Mouse (Mus musculus) heart, embryonic 10.5 days (tissue): Measurements from ENCODE around the gene Fam171a2. TPM values are rescaled to one million over a fixed set of nuclear protein-coding genes. Genes with fewer than 3 reads are reported as not detected.

Experiments
- DNase-seq: peaks from one replicate; pipeline ENCODE4 v3.0.0-alpha.2; 2017; ENCODE audit warnings: low spot score
- H3K27ac ChIP-seq: fragments of 300-500 bp; sonication (generic); 2 replicates; pipeline ENCODE4 v1.5.1; 2016; ENCODE audit warnings: mild to moderate bottlenecking
- H3K27me3 ChIP-seq: fragments of 300-500 bp; sonication (generic); 2 replicates; pipeline ENCODE4 v1.6.1; 2016; ENCODE audit warnings: mild to moderate bottlenecking; ENCODE audit not compliant: poor library complexity, insufficient read depth, severe bottlenecking
- H3K36me3 ChIP-seq: fragments of 300-500 bp; sonication (generic); 2 replicates; pipeline ENCODE4 v1.6.1; 2016; ENCODE audit warnings: mild to moderate bottlenecking, moderate library complexity
- H3K4me1 ChIP-seq: fragments of 300-500 bp; sonication (generic); 2 replicates; pipeline ENCODE4 v1.6.1; 2016; ENCODE audit warnings: mild to moderate bottlenecking
- H3K4me3 ChIP-seq: fragments of 300-500 bp; sonication (generic); 2 replicates; pipeline ENCODE4 v1.5.1; 2016; ENCODE audit warnings: mild to moderate bottlenecking, moderate library complexity
- H3K9me3 ChIP-seq: fragments of 300-500 bp; sonication (generic); 2 replicates; pipeline ENCODE4 v1.6.1; 2016; ENCODE audit warnings: mild to moderate bottlenecking, moderate library complexity
- WGBS: fragments of 180-500 bp; shearing (Covaris S2); methylation state at CpG from one replicate; pipeline ENCODE4 v1.1.7; 2016; 5-methylcytosine and 5-hydroxymethylcytosine counted together
- polyA plus RNA-seq: library from polyadenylated mRNA; unstranded; fragments of >200 nt; fragmentation: Nextera tagmentation; extraction: Ambion mirVana; gene quantifications from 2 replicates; pipeline ENCODE4 v1.2.1, GENCODE M21; 2016

Gene Fam171a2
- polyA plus RNA-seq: 1.7 and 3.6 TPM in 2 replicates

GRCm38 (mm10) chr11:102447497-102447896 is at the start of gene Fam171a2:
Gene Fam171a2, minus strand, starts transcription at chr11:102447682.
- under 1% methylated on average over 40 of the region's 40 CpGs for WGBS
- Histone ChIP-seq H3K36me3 (peaks cover 12% of the 10 kb centered on the region), H3K27me3 (peaks cover 54% of the 10 kb centered on the region), H3K4me1 (peaks cover 57% of the 10 kb centered on the region), H3K4me3 (peak within 1 kb of the TSS; percentile 92), H3K27ac (peak within 1 kb of the TSS; percentile 95), H3K9me3 (no peaks in the 10 kb centered on the region)
- DNase-seq: peak; percentile 89

DNA sequence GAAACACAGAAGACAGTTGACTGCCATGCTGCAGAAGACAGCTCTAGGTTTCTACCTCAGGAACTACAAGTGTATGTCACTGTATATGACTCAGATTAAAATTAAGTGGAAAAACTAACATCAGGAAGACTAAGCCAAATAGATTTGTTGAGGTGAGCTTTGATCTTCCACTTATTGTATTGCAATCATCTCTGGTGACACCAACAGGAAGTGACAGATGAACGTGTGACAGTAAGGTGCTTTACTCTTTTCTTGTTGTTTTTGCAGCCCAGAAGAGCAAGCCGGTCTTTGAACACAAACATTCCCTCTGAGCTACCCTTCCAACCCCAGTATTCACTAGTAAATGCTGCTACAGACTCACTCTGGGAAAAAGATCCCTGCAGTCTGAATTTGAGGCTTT is 49.2 kb upstream of the Fam171a2 start:
- Histone ChIP-seq H3K4me1 (peaks cover 13% of the 10 kb centered on the region; the same call in 1 of the 2 replicates), H3K9me3 (no peaks in the 10 kb centered on the region), H3K27me3 (no peaks in the 10 kb centered on the region), H3K27ac (no peak overlapping the region), H3K4me3 (no peak overlapping the region), H3K36me3 (peaks cover 66% of the 10 kb centered on the region)
- 75% methylated on average over 2 of the region's 2 CpGs for WGBS
- no peak for DNase-seq

GRCm38 (mm10) chr11:102496206-102496605 is 48.7 kb upstream of the Fam171a2 start:
- Histone ChIP-seq H3K27ac (no peak overlapping the region), H3K27me3 (no peaks in the 10 kb centered on the region), H3K4me3 (no peak overlapping the region), H3K4me1 (peaks cover 13% of the 10 kb centered on the region; the same call in 1 of the 2 replicates), H3K9me3 (no peaks in the 10 kb centered on the region), H3K36me3 (peaks cover 64% of the 10 kb centered on the region)
- WGBS: 87% methylated on average over 2 of the region's 2 CpGs
- DNase-seq: no peak

DNA sequence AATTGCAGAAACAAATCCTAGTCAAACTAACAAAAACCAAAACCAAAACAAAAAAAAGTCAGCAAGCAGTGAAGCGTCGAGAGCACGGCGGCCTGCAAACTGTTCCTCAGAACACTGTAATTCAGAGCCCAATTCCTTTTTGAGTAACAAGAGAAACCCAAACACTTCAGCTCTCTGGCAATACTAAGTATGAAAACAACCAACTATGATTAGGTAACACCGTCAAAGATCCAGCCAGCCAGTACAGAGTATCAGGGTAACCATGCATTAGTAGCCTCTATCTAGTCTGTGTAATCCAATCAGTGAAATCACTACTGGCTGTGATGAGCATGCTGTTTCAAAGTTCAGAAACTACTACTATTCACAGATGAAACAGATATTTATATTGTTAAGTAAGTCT is 48.3 kb upstream of the Fam171a2 start:
- no peak for DNase-seq

GRCm38 (mm10) chr11:102495114-102495513 is 47.6 kb upstream of the Fam171a2 start:
- 93% methylated on average over 6 of the region's 6 CpGs for WGBS

More for the DNA sequence above, 48.3 kb upstream of the Fam171a2 start:
- no peak overlapping the region for H3K27ac ChIP-seq
- peaks cover 62% of the 10 kb centered on the region for H3K36me3 ChIP-seq
- H3K4me3 ChIP-seq: no peak overlapping the region
- WGBS: 94% methylated on average over 5 of the region's 5 CpGs
- no peaks in the 10 kb centered on the region for H3K9me3 ChIP-seq
- H3K4me1 ChIP-seq: peaks cover 13% of the 10 kb centered on the region; the same call in 1 of the 2 replicates
- H3K27me3 ChIP-seq: no peaks in the 10 kb centered on the region

GRCm38 (mm10) chr11:102494063-102494650 is 46.7 kb upstream of the Fam171a2 start:
- DNase-seq: no peak
- no peak overlapping the region for H3K4me3 ChIP-seq
- peaks cover 48% of the 10 kb centered on the region for H3K36me3 ChIP-seq
- no peaks in the 10 kb centered on the region for H3K9me3 ChIP-seq
- H3K27me3 ChIP-seq: no peaks in the 10 kb centered on the region
- peak overlapping the region; percentile 59 for H3K27ac ChIP-seq
- peaks cover 13% of the 10 kb centered on the region; the same call in 1 of the 2 replicates for H3K4me1 ChIP-seq
- WGBS: 71% methylated on average over 7 of the region's 7 CpGs

More at GRCm38 (mm10) chr11:102495114-102495513, 47.6 kb upstream of the Fam171a2 start:
- H3K27ac ChIP-seq: no peak overlapping the region
- no peak for DNase-seq
- H3K9me3 ChIP-seq: no peaks in the 10 kb centered on the region
- peaks cover 13% of the 10 kb centered on the region; the same call in 1 of the 2 replicates for H3K4me1 ChIP-seq
- H3K27me3 ChIP-seq: no peaks in the 10 kb centered on the region
- no peak overlapping the region for H3K4me3 ChIP-seq
- H3K36me3 ChIP-seq: peaks cover 56% of the 10 kb centered on the region

DNA sequence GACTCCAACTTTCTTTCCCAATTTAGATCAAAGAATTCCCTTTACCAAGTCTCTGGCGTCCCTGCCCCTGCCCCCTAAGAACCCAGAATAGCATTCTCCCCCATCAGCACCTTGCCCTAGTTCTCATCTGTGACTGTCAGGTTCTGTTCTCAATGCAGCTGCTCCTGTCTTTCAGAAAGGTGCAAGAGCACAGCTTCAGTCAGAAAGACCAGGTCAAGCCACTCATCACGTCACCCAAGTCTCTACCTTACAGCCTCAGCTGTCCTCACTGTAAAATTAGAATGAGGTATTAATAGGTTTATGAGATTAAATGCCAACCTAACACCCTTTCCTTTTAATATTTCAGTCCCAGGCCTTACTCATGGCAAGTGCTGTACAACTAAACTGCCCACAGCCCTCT is 45.8 kb upstream of the Fam171a2 start:
- Histone ChIP-seq H3K4me3 (no peak overlapping the region), H3K4me1 (peaks cover 13% of the 10 kb centered on the region; the same call in 1 of the 2 replicates), H3K9me3 (no peaks in the 10 kb centered on the region), H3K36me3 (peaks cover 39% of the 10 kb centered on the region), H3K27ac (0 out of 2 replicates have a peak overlapping the region, but pooled peaks have one; percentile 22), H3K27me3 (no peaks in the 10 kb centered on the region)
- no peak for DNase-seq
- WGBS: 39% methylated on average over 2 of the region's 2 CpGs

DNA sequence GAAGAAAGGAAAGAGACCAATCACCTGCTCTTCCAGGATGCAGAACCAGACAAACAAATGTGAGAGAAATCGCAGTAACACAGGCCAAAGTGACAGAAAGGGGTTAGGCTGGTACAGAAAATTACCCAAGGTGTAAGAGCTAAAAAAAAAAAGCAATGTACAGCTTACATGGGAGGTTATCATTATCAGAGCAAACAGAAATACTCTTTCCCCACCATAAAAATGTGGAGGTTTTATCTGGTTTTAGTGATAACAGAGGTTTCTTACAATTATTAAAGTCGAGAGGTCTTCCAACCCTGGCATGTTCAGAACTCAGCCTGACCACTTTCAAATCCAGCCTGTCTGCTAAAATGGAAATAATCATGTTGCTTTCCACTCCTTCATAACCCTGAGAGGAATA is 40.4 kb upstream of the Fam171a2 start:
- peaks cover 47% of the 10 kb centered on the region for H3K36me3 ChIP-seq
- 71% methylated on average over 2 of the region's 2 CpGs for WGBS
- no peaks in the 10 kb centered on the region for H3K27me3 ChIP-seq
- DNase-seq: no peak
- H3K27ac ChIP-seq: no peak overlapping the region
- no peaks in the 10 kb centered on the region for H3K9me3 ChIP-seq
- H3K4me3 ChIP-seq: no peak overlapping the region
- H3K4me1 ChIP-seq: peaks cover 2% of the 10 kb centered on the region; the same call in 1 of the 2 replicates

DNA sequence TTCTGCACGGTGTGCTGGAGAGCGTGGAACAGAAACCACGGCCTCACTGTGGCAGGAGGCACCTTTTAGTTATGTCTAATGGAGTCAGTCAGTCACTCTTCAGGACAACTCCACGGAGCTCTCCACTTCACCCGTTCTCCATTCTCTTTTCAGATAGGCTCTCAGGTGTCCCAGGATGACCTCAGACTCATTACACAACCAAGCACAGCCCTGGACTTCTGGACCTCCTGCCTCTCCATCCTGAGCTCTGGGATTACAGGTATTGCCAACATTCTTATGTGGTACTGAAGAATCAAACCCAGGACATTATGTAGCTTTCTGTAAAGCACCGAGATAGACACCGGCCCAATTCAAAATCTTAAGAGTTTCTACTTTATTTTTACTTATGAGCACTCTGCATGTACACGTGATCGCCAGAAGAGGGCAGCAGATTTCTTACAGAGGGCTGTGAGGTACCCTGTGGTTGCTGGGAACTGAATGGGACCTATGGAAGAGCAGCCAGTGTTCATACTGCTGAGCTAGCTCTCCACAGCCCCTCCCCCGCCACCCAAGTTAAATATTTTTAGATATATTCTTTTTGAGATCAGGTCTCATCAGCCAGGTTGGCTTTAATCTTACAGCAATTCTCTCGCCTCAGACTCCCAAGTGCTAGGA is 39.4 kb upstream of the Fam171a2 start:
- Histone ChIP-seq H3K27ac (no peak overlapping the region), H3K9me3 (no peaks in the 10 kb centered on the region), H3K36me3 (peaks cover 50% of the 10 kb centered on the region), H3K4me1 (no peaks in the 10 kb centered on the region), H3K4me3 (no peak overlapping the region), H3K27me3 (no peaks in the 10 kb centered on the region)
- DNase-seq: no peak
- WGBS: 70% methylated on average over 11 of the region's 11 CpGs

GRCm38 (mm10) chr11:102481779-102482178 is 34.3 kb upstream of the Fam171a2 start:
- DNase-seq: peak; percentile 52
- WGBS: 88% methylated on average over 10 of the region's 10 CpGs

DNA sequence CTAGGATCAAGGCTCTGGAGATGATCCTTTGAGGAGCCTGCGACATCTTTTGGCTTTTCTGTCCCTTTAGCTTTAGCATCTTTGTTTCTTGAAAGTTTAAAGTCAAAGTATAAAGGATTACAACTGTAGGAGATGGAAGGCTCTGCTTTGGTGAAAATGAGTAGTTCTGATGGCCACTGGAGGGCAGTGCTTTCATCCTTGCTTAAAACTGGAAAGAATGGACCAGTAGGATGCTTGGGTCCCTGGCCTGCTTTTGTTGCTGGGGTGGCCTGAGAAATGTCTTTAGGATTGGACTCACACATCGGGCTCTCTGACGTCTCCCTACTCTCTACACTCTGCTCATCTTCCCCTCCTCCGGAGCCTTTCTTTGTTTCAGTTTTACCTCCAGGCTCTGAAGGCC is 33.4 kb upstream of the Fam171a2 start:
- Histone ChIP-seq H3K27ac (no peak overlapping the region), H3K27me3 (no peaks in the 10 kb centered on the region), H3K36me3 (peaks cover 79% of the 10 kb centered on the region), H3K9me3 (no peaks in the 10 kb centered on the region), H3K4me3 (no peak overlapping the region), H3K4me1 (no peaks in the 10 kb centered on the region)
- peak; percentile 58 for DNase-seq
- 89% methylated on average over 4 of the region's 4 CpGs for WGBS

More at GRCm38 (mm10) chr11:102481779-102482178, 34.3 kb upstream of the Fam171a2 start:
- H3K9me3 ChIP-seq: no peaks in the 10 kb centered on the region
- H3K4me3 ChIP-seq: no peak overlapping the region
- no peaks in the 10 kb centered on the region for H3K27me3 ChIP-seq
- H3K27ac ChIP-seq: no peak overlapping the region
- H3K4me1 ChIP-seq: no peaks in the 10 kb centered on the region
- peaks cover 87% of the 10 kb centered on the region for H3K36me3 ChIP-seq

DNA sequence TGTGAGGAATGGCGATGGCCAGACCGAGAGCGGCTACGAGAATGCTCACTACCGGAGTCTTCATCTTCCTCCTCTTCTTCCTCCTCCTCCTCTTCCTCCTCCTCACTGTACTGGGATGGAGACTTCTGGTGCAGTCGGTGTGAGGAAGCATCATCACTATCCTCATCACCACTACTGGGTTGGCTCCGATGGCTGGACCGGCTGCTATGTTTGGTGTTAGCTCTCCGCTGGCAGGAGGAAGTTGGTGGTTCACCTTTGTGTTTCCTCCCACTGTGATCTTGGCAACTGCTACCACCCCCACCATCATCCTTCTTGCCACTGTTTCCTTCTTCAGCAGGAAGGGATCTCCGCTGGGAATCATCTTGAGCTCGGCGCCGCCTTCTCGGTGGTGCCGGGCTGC is 32.6 kb upstream of the Fam171a2 start:
- Histone ChIP-seq H3K36me3 (peaks cover 75% of the 10 kb centered on the region), H3K4me3 (no peak overlapping the region), H3K27ac (no peak overlapping the region), H3K4me1 (no peaks in the 10 kb centered on the region), H3K27me3 (no peaks in the 10 kb centered on the region), H3K9me3 (no peaks in the 10 kb centered on the region)
- DNase-seq: peak; percentile 73
- 96% methylated on average over 15 of the region's 15 CpGs for WGBS

- Histone ChIP-seq H3K27me3 (no peaks in the 10 kb centered on the region), H3K4me3 (no peak overlapping the region), H3K4me1 (no peaks in the 10 kb centered on the region), H3K36me3 (peaks cover 73% of the 10 kb centered on the region), H3K27ac (no peak overlapping the region), H3K9me3 (no peaks in the 10 kb centered on the region)
- WGBS: 97% methylated on average over 23 of the region's 23 CpGs
- DNase-seq: peak; percentile 64
These were observed 32.1 kb upstream of the Fam171a2 start for GRCm38 (mm10) chr11:102479581-102479980.
